Mouse (Mus musculus) liver, postnatal 0 days (tissue): ENCODE data around the gene Tlcd2.

ENCODE experiments used
- CTCF ChIP-seq: sonication (generic); IDR thresholded peaks from 2 replicates; pipeline ENCODE4 v1.5.1; 2016; ENCODE audit warnings: antibody characterized with exemption, low read depth
- EP300 ChIP-seq: IDR thresholded peaks from 2 replicates; pipeline ENCODE4 v1.6.1; 2016; ENCODE audit warnings: antibody characterized with exemption, low read depth, mild to moderate bottlenecking

GRCm38 (mm10) chr11:75449695-75450094, 11.8 kb upstream of the Tlcd2 start:
- TF ChIP-seq CTCF (no peak), EP300 (peak; percentile 66; the same call in 1 of the 2 replicates)
